Mouse (Mus musculus): ENCODE measurements around the gene Tmem141.

Gene Tmem141

GRCm38 (mm10) chr2:25602526-25602925, 19.3 kb downstream of the Tmem141 start:
- DNase-seq: no peak

- no peak for DNase-seq
Observed at GRCm38 (mm10) chr2:25600037-25600436, 21.8 kb downstream of the Tmem141 start.

- no peak for DNase-seq
Observed at GRCm38 (mm10) chr2:25598749-25599148, 23.1 kb downstream of the Tmem141 start.

GRCm38 (mm10) chr2:25596765-25597510, 24.9 kb downstream of the Tmem141 start:
- no peak for DNase-seq

- DNase-seq: no peak
Observed at GRCm38 (mm10) chr2:25591863-25592262, 29.9 kb downstream of the Tmem141 start.

- no peak for DNase-seq
Observed at GRCm38 (mm10) chr2:25588227-25588907, 33.4 kb downstream of the Tmem141 start.

GRCm38 (mm10) chr2:25587290-25587689, 34.5 kb downstream of the Tmem141 start:
- no peak for DNase-seq

- DNase-seq: no peak
Observed at GRCm38 (mm10) chr2:25585601-25586000, 36.2 kb downstream of the Tmem141 start.

GRCm38 (mm10) chr2:25584856-25585255, 36.9 kb downstream of the Tmem141 start:
- DNase-seq: no peak

GRCm38 (mm10) chr2:25584152-25584551, 37.7 kb downstream of the Tmem141 start:
- DNase-seq: no peak

GRCm38 (mm10) chr2:25583571-25583970, 38.2 kb downstream of the Tmem141 start:
- no peak for DNase-seq

- no peak for DNase-seq
Observed at GRCm38 (mm10) chr2:25583120-25583481, 38.7 kb downstream of the Tmem141 start.

GRCm38 (mm10) chr2:25582466-25583119, 39.2 kb downstream of the Tmem141 start:
- peak; percentile 50 for DNase-seq

- no peak for DNase-seq
Observed at GRCm38 (mm10) chr2:25581901-25582301, 39.9 kb downstream of the Tmem141 start.

- DNase-seq: peak; percentile 76
Observed at GRCm38 (mm10) chr2:25581294-25581864, 40.4 kb downstream of the Tmem141 start, which contains the start of gene Ajm1. TSS of gene Ajm1 (minus strand) at chr2:25581757.

GRCm38 (mm10) chr2:25580621-25581101, 41.1 kb downstream of the Tmem141 start:
- no peak for DNase-seq

GRCm38 (mm10) chr2:25579737-25580460, 41.9 kb downstream of the Tmem141 start:
- DNase-seq: peak; percentile 55

GRCm38 (mm10) chr2:25578796-25579736, 42.7 kb downstream of the Tmem141 start:
- DNase-seq: peak; percentile 30

GRCm38 (mm10) chr2:25577951-25578795, 43.6 kb downstream of the Tmem141 start:
- peak; percentile 63 for DNase-seq

All from retina, postnatal 1 day (tissue).